Mouse (Mus musculus) bone marrow, adult 2 months (tissue): ENCODE results near the gene Kcnk4.

Experiments
- CTCF ChIP-seq: fragments of 200-500 bp; IDR thresholded peaks from 2 replicates; pipeline ENCODE4 v1.5.1; 2011; ENCODE audit warnings: low read length, control low read depth; ENCODE audit not compliant: control insufficient read depth, insufficient read depth
- POLR2A ChIP-seq: fragments of 200-500 bp; IDR thresholded peaks from 2 replicates; pipeline ENCODE4 v1.6.1; 2011; ENCODE audit warnings: low read depth, mild to moderate bottlenecking, control low read depth, low read length, borderline replicate concordance; ENCODE audit not compliant: control insufficient read depth

- TF ChIP-seq CTCF (no peak), POLR2A (no peak)
These were observed 13.9 kb upstream of the Kcnk4 start for GRCm38 (mm10) chr19:6948186-6948585.
